Mouse (Mus musculus) midbrain, postnatal 0 days (tissue): ENCODE results near the gene Snx18. TPM values are rescaled to one million over a fixed set of nuclear protein-coding genes. Genes with fewer than 3 reads are reported as not detected.

Experiments used
- ATAC-seq: fragments of 200-750 bp; cut with Nextera tagmentation; 2 replicates; pipeline ENCODE4 v1.8.0; 2017; ENCODE audit warnings: moderate number of reproducible peaks, mild to moderate bottlenecking, moderate TSS enrichment, moderate library complexity; ENCODE audit not compliant: low FRiP score
- DNase-seq: peaks from one replicate; pipeline ENCODE4 v3.0.0-alpha.2; 2015; ENCODE audit warnings: low spot score
- H3K27ac ChIP-seq: fragments of 300-500 bp; sonication (generic); 2 replicates; pipeline ENCODE4 v1.5.1; 2014; ENCODE audit warnings: low read depth, mild to moderate bottlenecking, low read length, mixed read lengths
- H3K27me3 ChIP-seq: fragments of 300-500 bp; sonication (generic); 2 replicates; pipeline ENCODE4 v1.6.1; 2014; ENCODE audit warnings: low read length, control low read depth, mixed read lengths; ENCODE audit not compliant: insufficient read depth
- H3K36me3 ChIP-seq: fragments of 300-500 bp; sonication (generic); 2 replicates; pipeline ENCODE4 v1.6.1; 2014; ENCODE audit warnings: low read length, control low read depth, mixed read lengths; ENCODE audit not compliant: insufficient read depth
- H3K4me1 ChIP-seq: fragments of 300-500 bp; sonication (generic); 2 replicates; pipeline ENCODE4 v1.6.1; 2014; ENCODE audit warnings: mild to moderate bottlenecking, control low read depth, antibody characterized with exemption, low read length, mixed read lengths; ENCODE audit not compliant: insufficient read depth
- H3K4me2 ChIP-seq: fragments of 300-500 bp; sonication (generic); 2 replicates; pipeline ENCODE4 v1.6.1; 2014; ENCODE audit warnings: low read depth, mild to moderate bottlenecking, low read length, mixed read lengths; ENCODE audit not compliant: poor library complexity, severe bottlenecking
- H3K4me3 ChIP-seq: fragments of 300-500 bp; sonication (generic); 2 replicates; pipeline ENCODE4 v1.5.1; 2014; ENCODE audit warnings: low read depth, mild to moderate bottlenecking, low read length, moderate library complexity
- H3K9ac ChIP-seq: fragments of 300-500 bp; sonication (generic); replicated peaks from 2 replicates; pipeline ENCODE4 v1.6.1; 2014; ENCODE audit warnings: mild to moderate bottlenecking, low read length, moderate library complexity, mixed read lengths; ENCODE audit not compliant: poor library complexity, severe bottlenecking
- H3K9me3 ChIP-seq: fragments of 300-500 bp; sonication (generic); 2 replicates; pipeline ENCODE4 v1.6.1; 2016; ENCODE audit warnings: low read length, control low read depth
- CTCF ChIP-seq: IDR thresholded peaks from 2 replicates; pipeline ENCODE4 v1.5.1; 2016; ENCODE audit warnings: antibody characterized with exemption, mild to moderate bottlenecking
- WGBS: fragments of 180-500 bp; shearing (Covaris S2); extraction: QIAGEN DNeasy Blood & Tissue Kit; methylation state at CpG from one replicate; pipeline ENCODE4 v1.1.7; 2014; 5-methylcytosine and 5-hydroxymethylcytosine counted together
- polyA plus RNA-seq: library from polyadenylated mRNA; unstranded; fragments of >200 nt; fragmentation: Nextera tagmentation; extraction: Ambion mirVana; gene quantifications from 2 replicates; pipeline ENCODE4 v1.2.1, GENCODE M21; 2015
- total RNA-seq: library from RNA; depleted of rRNA; stranded (reverse); fragments of >200 nt; gene quantifications from 2 replicates; pipeline ENCODE4 v1.2.3, GENCODE M21; 2014; rRNA removed

Snx18 gene
- total and polyA plus RNA-seq, 2 experiments from 2014 or later: 9.5 to 35.8 TPM

DNA sequence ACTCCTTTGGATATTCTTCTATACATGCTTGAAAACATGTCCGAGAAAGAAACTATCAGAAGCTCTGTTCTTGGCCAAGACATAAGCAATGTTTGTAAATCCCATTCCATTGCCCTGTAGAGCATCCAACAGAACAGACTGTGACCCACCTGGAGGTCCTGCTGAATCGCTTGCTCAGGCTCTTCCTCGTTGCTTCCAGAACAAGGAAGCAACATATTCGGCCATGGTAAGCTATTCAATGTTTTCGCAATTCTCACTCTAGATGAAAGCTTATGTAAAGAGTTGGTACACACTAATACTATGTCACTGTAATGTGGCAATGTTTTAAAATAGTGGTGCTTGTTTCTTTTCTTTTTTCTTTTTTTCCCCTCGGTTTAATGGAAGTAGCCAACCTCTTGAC lies 76.0 kb downstream of the Snx18 start:
- no peak for DNase-seq
- no peaks in the 10 kb centered on the region for H3K9me3 ChIP-seq
- TF ChIP-seq CTCF: no peak
- WGBS: 96% methylated on average over 6 of the region's 6 CpGs
- H3K4me1 ChIP-seq: no peaks in the 10 kb centered on the region
- H3K36me3 ChIP-seq: no peaks in the 10 kb centered on the region
- H3K27ac ChIP-seq: no peak overlapping the region
- no peak overlapping the region for H3K4me3 ChIP-seq
- no peak overlapping the region for H3K4me2 ChIP-seq
- no peaks in the 10 kb centered on the region for H3K27me3 ChIP-seq
- no peak overlapping the region for H3K9ac ChIP-seq
- no peak for ATAC-seq

Other genes with a start within 250 kb of the Snx18 start
- not detected in 2 replicates for gene Hspb3, start 45.1 kb upstream of the Snx18 start, total RNA-seq
- gene Hspb3, start 45.1 kb upstream of the Snx18 start, polyA plus RNA-seq: 0.82 and 1.0 TPM in 2 replicates
- 50.1 and 54.8 TPM in 2 replicates for gene Arl15, start 175.9 kb upstream of the Snx18 start, total RNA-seq
- 13.0 and 16.8 TPM in 2 replicates for gene Arl15, start 175.9 kb upstream of the Snx18 start, polyA plus RNA-seq